Mouse (Mus musculus): ENCODE results near the gene Zfp445.

DNA sequence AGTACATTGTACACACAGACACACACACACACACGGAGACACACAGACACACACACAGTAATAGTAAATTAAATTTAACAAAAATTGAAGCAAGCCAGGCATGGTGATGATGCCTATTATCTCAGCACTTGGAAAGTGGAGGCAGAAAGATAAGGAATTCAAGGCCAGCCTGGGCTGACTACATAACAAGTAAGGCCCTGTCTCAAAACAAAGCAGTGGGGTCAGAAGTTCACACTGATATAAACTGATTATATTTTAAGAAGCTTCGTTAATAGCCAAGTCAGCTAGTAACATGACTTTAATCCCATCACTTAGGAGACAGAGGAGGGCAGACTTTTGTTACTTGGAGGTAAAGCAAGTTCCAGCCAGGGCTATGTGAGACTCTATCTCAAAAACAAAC, 2.1 kb downstream of the Zfp445 start:
- TF ChIP-seq CTCF (conservative IDR thresholded peaks at IDR 0.05; ENCODE audit: low read length) (no peak), NANOG (IDR thresholded peaks at IDR 0.05; ENCODE audit: borderline replicate concordance, low read length) (no peak), POU5F1 (IDR thresholded peaks at IDR 0.05; ENCODE audit: borderline replicate concordance, low read length) (no peak)

Data from E14TG2a.4 (cell line).